ENCODE assay signal across 17 mouse cellular contexts in genomic region chr2:52435919-52436632, GRCm38 (mm10). TPM values are rescaled to one million over a fixed set of nuclear protein-coding genes. Genes with fewer than 3 reads are reported as not detected.
DNase-seq lines count a peak whose midpoint lies in the region; ATAC-seq and TF ChIP-seq lines count a peak whose summit lies in the region.
"Had no signal": no experiment of that assay in that cellular context is flagged by ENCODE, and none has a peak within 500 bp of the region (broad histone marks: within the 10 kb centered on the region; RNA-seq: fewer than 3 reads in every experiment).

No protein-coding gene starts in this region.

- no peak for TF ChIP-seq CTCF in thymus, adult 2 months (IDR thresholded peaks at IDR 0.05; ENCODE audit: borderline replicate concordance, control insufficient read depth, extremely low read depth, insufficient read depth, low read length, poor library complexity)

- no peaks in the 10 kb centered on the region for H3K9me3 ChIP-seq in forebrain, embryonic 14.5 days (replicated peaks; ENCODE audit: control insufficient read depth, low read length)
- no peaks in the 10 kb centered on the region for H3K9me3 ChIP-seq in forebrain, embryonic 11.5 days (ENCODE audit: control insufficient read depth, low read length)
- H3K9me3 ChIP-seq in heart, embryonic 16.5 days (replicated peaks; ENCODE audit: control insufficient read depth, low read length) = no peaks in the 10 kb centered on the region
- H3K9me3 ChIP-seq in midbrain, embryonic 14.5 days (ENCODE audit: control insufficient read depth, low read length) = no peaks in the 10 kb centered on the region
- no peaks in the 10 kb centered on the region for H3K9me3 ChIP-seq in midbrain, embryonic 11.5 days (ENCODE audit: control insufficient read depth, low read length)
- H3K9me3 ChIP-seq: lung, embryonic 15.5 days had no signal

- no peaks in the 10 kb centered on the region for H3K36me3 ChIP-seq in forebrain, embryonic 14.5 days (ENCODE audit: control insufficient read depth, insufficient read depth, low read length)
- no peaks in the 10 kb centered on the region for H3K36me3 ChIP-seq in forebrain, embryonic 11.5 days (ENCODE audit: control insufficient read depth, insufficient read depth, low read length)
- no peaks in the 10 kb centered on the region for H3K36me3 ChIP-seq in heart, embryonic 16.5 days (ENCODE audit: control insufficient read depth, insufficient read depth)
- H3K36me3 ChIP-seq in midbrain, embryonic 14.5 days (ENCODE audit: control insufficient read depth, insufficient read depth, low read length) = peaks cover 9% of the 10 kb centered on the region; the same call in 1 of the 2 replicates
- no peaks in the 10 kb centered on the region for H3K36me3 ChIP-seq in midbrain, embryonic 11.5 days (ENCODE audit: control insufficient read depth, insufficient read depth, low read length)
- H3K36me3 ChIP-seq in myocyte (ENCODE audit: control insufficient read depth, insufficient read depth) = no peaks in the 10 kb centered on the region
- no peaks in the 10 kb centered on the region for H3K36me3 ChIP-seq in thymus, adult 2 months (ENCODE audit: control insufficient read depth, insufficient read depth, low read length)
- H3K36me3 ChIP-seq: lung, embryonic 15.5 days had no signal

- H3K79me2 ChIP-seq in myocyte (ENCODE audit: control insufficient read depth, insufficient read depth) = no peaks in the 10 kb centered on the region

- no peak for TF ChIP-seq POLR2A in myocyte (IDR thresholded peaks at IDR 0.05; ENCODE audit: insufficient read length, low read depth)
- TF ChIP-seq POLR2A in thymus, adult 2 months (IDR thresholded peaks at IDR 0.05; ENCODE audit: control insufficient read depth, extremely low read depth, insufficient read depth, low read length, poor library complexity) = no peak

- H3K27me3 ChIP-seq in forebrain, embryonic 14.5 days (replicated peaks; ENCODE audit: control insufficient read depth, insufficient read depth, low read length) = no peaks in the 10 kb centered on the region
- no peaks in the 10 kb centered on the region for H3K27me3 ChIP-seq in forebrain, embryonic 11.5 days (ENCODE audit: control insufficient read depth, insufficient read depth, low read length)
- no peaks in the 10 kb centered on the region for H3K27me3 ChIP-seq in heart, embryonic 16.5 days (ENCODE audit: control insufficient read depth, insufficient read depth, low read length)
- H3K27me3 ChIP-seq in midbrain, embryonic 14.5 days (ENCODE audit: control insufficient read depth, insufficient read depth, low read length) = no peaks in the 10 kb centered on the region
- no peaks in the 10 kb centered on the region for H3K27me3 ChIP-seq in midbrain, embryonic 11.5 days (ENCODE audit: control insufficient read depth, insufficient read depth, low read length)
- H3K27me3 ChIP-seq in myocyte (ENCODE audit: control insufficient read depth, insufficient read depth, insufficient read length) = no peaks in the 10 kb centered on the region
- H3K27me3 ChIP-seq in thymus, adult 2 months (ENCODE audit: control insufficient read depth, insufficient read depth, low read length) = no peaks in the 10 kb centered on the region
- H3K27me3 ChIP-seq: lung, embryonic 15.5 days; Patski had no signal

- no peak overlapping the region for H3K27ac ChIP-seq in forebrain, embryonic 14.5 days (ENCODE audit: low read depth, low read length)
- no peak overlapping the region for H3K27ac ChIP-seq in forebrain, embryonic 11.5 days (ENCODE audit: low read depth, low read length)
- H3K27ac ChIP-seq in heart, embryonic 16.5 days (ENCODE audit: low read length) = peak overlapping the region; percentile 43
- H3K27ac ChIP-seq in midbrain, embryonic 14.5 days (replicated peaks; ENCODE audit: low read depth, low read length) = no peak overlapping the region
- no peak overlapping the region for H3K27ac ChIP-seq in midbrain, embryonic 11.5 days (ENCODE audit: low read depth, low read length)
- H3K27ac ChIP-seq in thymus, adult 2 months (ENCODE audit: control insufficient read depth, insufficient read depth, low read length) = no peak overlapping the region
- H3K27ac ChIP-seq: lung, embryonic 15.5 days had no signal

- intact Hi-C loops in heart, postnatal 10 days (cut with DNase I) = no loop called here

- ATAC-seq in forebrain, embryonic 14.5 days = peak; percentile 53; the same call in 1 of the 2 replicates
- no peak for ATAC-seq in forebrain, embryonic 11.5 days (replicated peaks; ENCODE audit: low FRiP score)
- ATAC-seq in heart, embryonic 16.5 days (replicated peaks; ENCODE audit: extremely low read depth, insufficient read depth, low FRiP score) = no peak
- ATAC-seq in midbrain, embryonic 14.5 days (ENCODE audit: low FRiP score, low TSS enrichment) = no peak; the same call in 1 of the 2 replicates
- ATAC-seq in midbrain, embryonic 11.5 days (ENCODE audit: low FRiP score) = no peak
- ATAC-seq: Patski had no signal

- H3K4me3 ChIP-seq in forebrain, embryonic 14.5 days (ENCODE audit: low read depth, low read length) = no peak overlapping the region
- no peak overlapping the region for H3K4me3 ChIP-seq in forebrain, embryonic 11.5 days (ENCODE audit: low read depth, low read length)
- H3K4me3 ChIP-seq in heart, embryonic 16.5 days (ENCODE audit: low read length) = peak overlapping the region; percentile 26
- no peak overlapping the region for H3K4me3 ChIP-seq in midbrain, embryonic 14.5 days (replicated peaks; ENCODE audit: low read depth, low read length)
- H3K4me3 ChIP-seq in midbrain, embryonic 11.5 days (ENCODE audit: low read depth, low read length) = no peak overlapping the region
- H3K4me3 ChIP-seq in myocyte = no peak overlapping the region
- no peak overlapping the region for H3K4me3 ChIP-seq in thymus, adult 2 months (ENCODE audit: control insufficient read depth, insufficient read depth, low read length)
- H3K4me3 ChIP-seq: lung, embryonic 15.5 days had no signal

- peaks cover 9% of the 10 kb centered on the region for H3K4me1 ChIP-seq in forebrain, embryonic 14.5 days (ENCODE audit: control insufficient read depth, insufficient read depth, low read length)
- no peaks in the 10 kb centered on the region for H3K4me1 ChIP-seq in forebrain, embryonic 11.5 days (replicated peaks; ENCODE audit: control insufficient read depth, insufficient read depth, low read length)
- H3K4me1 ChIP-seq in heart, embryonic 16.5 days (ENCODE audit: control insufficient read depth, insufficient read depth, low read length) = peaks cover 26% of the 10 kb centered on the region
- H3K4me1 ChIP-seq in midbrain, embryonic 14.5 days (ENCODE audit: control insufficient read depth, insufficient read depth, low read length) = no peaks in the 10 kb centered on the region
- no peaks in the 10 kb centered on the region for H3K4me1 ChIP-seq in midbrain, embryonic 11.5 days (ENCODE audit: control insufficient read depth, insufficient read depth, low read length)
- no peaks in the 10 kb centered on the region for H3K4me1 ChIP-seq in thymus, adult 2 months (replicated peaks; ENCODE audit: control insufficient read depth, insufficient read depth, low read length)

- 0 out of 2 replicates have a peak overlapping the region, but pooled peaks have one; percentile 12 for H3K4me2 ChIP-seq in forebrain, embryonic 14.5 days (ENCODE audit: low read length)
- no peak overlapping the region for H3K4me2 ChIP-seq in forebrain, embryonic 11.5 days (ENCODE audit: low read depth, low read length, severe bottlenecking)
- H3K4me2 ChIP-seq in heart, embryonic 16.5 days (ENCODE audit: low read depth, low read length) = peak overlapping the region; percentile 53
- no peak overlapping the region for H3K4me2 ChIP-seq in midbrain, embryonic 14.5 days (ENCODE audit: low read length)
- H3K4me2 ChIP-seq in midbrain, embryonic 11.5 days = no peak overlapping the region
- H3K4me2 ChIP-seq in myocyte (ENCODE audit: low read depth) = no peak overlapping the region
- H3K4me2 ChIP-seq: liver, embryonic 11.5 days; lung, embryonic 15.5 days had no signal

- no peak overlapping the region for H3K9ac ChIP-seq in forebrain, embryonic 14.5 days (ENCODE audit: low read length)
- no peak overlapping the region for H3K9ac ChIP-seq in forebrain, embryonic 11.5 days (ENCODE audit: low read length)
- H3K9ac ChIP-seq in heart, embryonic 16.5 days (ENCODE audit: low read length) = peak overlapping the region; percentile 37; the same call in 1 of the 2 replicates
- H3K9ac ChIP-seq in midbrain, embryonic 14.5 days (replicated peaks; ENCODE audit: low read length) = no peak overlapping the region
- H3K9ac ChIP-seq in midbrain, embryonic 11.5 days (ENCODE audit: low read length) = no peak overlapping the region
- H3K9ac ChIP-seq: lung, embryonic 15.5 days had no signal

- DNase-seq in forebrain, embryonic 14.5 days (ENCODE audit: low spot score) = peak; percentile 51
- no peak for DNase-seq in forebrain, embryonic 11.5 days (ENCODE audit: low spot score)
- DNase-seq in heart, postnatal 10 days = no peak
- DNase-seq in midbrain, embryonic 14.5 days = peak; percentile 19
- DNase-seq in midbrain, embryonic 11.5 days (ENCODE audit: low spot score, missing footprints) = no peak
- DNase-seq in thymus, adult 2 months = no peak
- DNase-seq: cerebellum, postnatal 25 days; kidney, adult 2 months; kidney, postnatal 25 days; layer of hippocampus, postnatal 36 days; left cerebral cortex, postnatal 4 days; thymus, postnatal 36 days had no signal

- no peak overlapping the region for H3ac ChIP-seq in myocyte (ENCODE audit: control insufficient read depth, insufficient read length)

- 48% methylated on average over 14 of the region's 14 CpGs for WGBS in forebrain, embryonic 14.5 days
- 81% methylated on average over 14 of the region's 14 CpGs for WGBS in forebrain, embryonic 11.5 days
- WGBS in heart, embryonic 16.5 days = 24% methylated on average over 14 of the region's 14 CpGs
- WGBS in midbrain, embryonic 14.5 days = 69% methylated on average over 14 of the region's 14 CpGs
- WGBS in midbrain, embryonic 11.5 days = 84% methylated on average over 14 of the region's 14 CpGs
- 95% methylated on average over 14 of the region's 14 CpGs for WGBS in thymus, adult 2 months

RNA-seq across cellular contexts. Expression of gene Arl5a, which starts 11.4 kb away (rescaled TPM):
- polyA plus RNA-seq in forebrain, embryonic 14.5 days (2014; fragmentation: Nextera tagmentation; extraction: Ambion mirVana) = 57.6 and 59.1 TPM in 2 replicates
- polyA plus RNA-seq in forebrain, embryonic 11.5 days (2014; fragmentation: Nextera tagmentation; extraction: Ambion mirVana) = 73.5 and 77.8 TPM in 2 replicates
- polyA plus RNA-seq in heart, embryonic 16.5 days (2015; fragmentation: Nextera tagmentation; extraction: Ambion mirVana) = 43.2 and 45.7 TPM in 2 replicates
- total RNA-seq in heart, postnatal 10 days (2021) = 10 to 100 TPM; 45.3 to 48.8 TPM
- 40.8 and 66.2 TPM in 2 replicates for polyA plus RNA-seq in midbrain, embryonic 14.5 days (2014; fragmentation: Nextera tagmentation; extraction: Ambion mirVana)
- 77.9 and 79.1 TPM in 2 replicates for polyA plus RNA-seq in midbrain, embryonic 11.5 days (2014; fragmentation: Nextera tagmentation; extraction: Ambion mirVana)
- polyA plus RNA-seq in myocyte (2012; fragmentation: generic; extraction: Trizol) = 14.6 TPM
- polyA plus RNA-seq in thymus, adult 2 months (2012; rRNA removed) = 7.3 and 8.2 TPM in 2 replicates

RNA-seq across cellular contexts. Expression of gene Neb, which starts 57.8 kb away (rescaled TPM):
- 3.6 and 5.6 TPM in 2 replicates for polyA plus RNA-seq in forebrain, embryonic 14.5 days (2014; fragmentation: Nextera tagmentation; extraction: Ambion mirVana)
- polyA plus RNA-seq in forebrain, embryonic 11.5 days (2014; fragmentation: Nextera tagmentation; extraction: Ambion mirVana) = 0.24 and 0.39 TPM in 2 replicates
- polyA plus RNA-seq in heart, embryonic 16.5 days (2015; fragmentation: Nextera tagmentation; extraction: Ambion mirVana) = 3.5 and 7.8 TPM in 2 replicates
- 1 to 10 TPM; 2.1 to 5.1 TPM for total RNA-seq in heart, postnatal 10 days (2021)
- polyA plus RNA-seq in midbrain, embryonic 14.5 days (2014; fragmentation: Nextera tagmentation; extraction: Ambion mirVana) = 0.18 and 0.45 TPM in 2 replicates
- 0.11 and 0.29 TPM in 2 replicates for polyA plus RNA-seq in midbrain, embryonic 11.5 days (2014; fragmentation: Nextera tagmentation; extraction: Ambion mirVana)
- polyA plus RNA-seq in myocyte (2012; fragmentation: generic; extraction: Trizol) = 60.8 TPM
- polyA plus RNA-seq in thymus, adult 2 months (2012; rRNA removed) = 0.65 and 0.85 TPM in 2 replicates

Comparison
In these comparisons a context has a peak if more than half of its experiments do, and no peak if none do; other contexts are left out.
1. DNase-seq: peak in forebrain, embryonic 14.5 days (single experiment) and midbrain, embryonic 14.5 days (single experiment); none in forebrain, embryonic 11.5 days (single experiment), heart, postnatal 10 days (0 of 2), midbrain, embryonic 11.5 days (single experiment) and thymus, adult 2 months (single experiment).
2. H3K4me2 ChIP-seq: peak in forebrain, embryonic 14.5 days (single experiment) and heart, embryonic 16.5 days (single experiment); none in forebrain, embryonic 11.5 days (single experiment), midbrain, embryonic 14.5 days (single experiment), midbrain, embryonic 11.5 days (single experiment) and myocyte (single experiment).